Mouse (Mus musculus) left cerebral cortex, adult 9 months (tissue): ENCODE data around the gene Abi3bp.

Experiments
- DNase-seq, 2 experiments: peaks; one replicate each; pipeline ENCODE4 v3.0.0; 2022; ENCODE audit warnings: low spot score in 2 of 2

The Abi3bp gene

GRCm38 (mm10) chr16:56477677-56478574, at the start of gene Abi3bp:
Gene Abi3bp (plus strand): TSS chr16:56477878.
- DNase-seq, result peak; percentile 58 to 59

GRCm38 (mm10) chr16:56435293-56436185, 42.1 kb upstream of the Abi3bp start:
- no peak for DNase-seq

- no peak for DNase-seq
Observed at GRCm38 (mm10) chr16:56440243-56440642, 37.4 kb upstream of the Abi3bp start.

DNA sequence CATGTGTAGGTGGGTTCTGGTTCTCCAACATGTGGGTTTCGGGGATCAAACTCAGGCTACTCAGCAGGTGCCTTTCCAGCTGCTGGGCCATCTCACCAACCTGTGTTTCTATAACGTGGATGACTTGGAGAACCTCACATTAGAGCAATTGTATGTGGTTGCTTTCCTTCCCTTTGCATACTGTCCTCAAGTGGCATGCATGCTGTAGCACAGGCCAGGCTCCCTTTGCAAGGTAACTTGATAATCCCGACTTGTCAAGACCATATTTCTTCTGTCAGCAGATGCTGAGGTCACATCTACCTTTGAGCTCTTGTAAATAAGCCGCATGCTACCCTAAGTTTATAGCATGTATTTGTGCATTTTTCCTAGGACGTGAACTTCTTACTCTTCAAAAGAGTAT, 36.6 kb upstream of the Abi3bp start:
- no peak for DNase-seq

- DNase-seq, result no peak
Observed at GRCm38 (mm10) chr16:56441658-56442344, 35.9 kb upstream of the Abi3bp start.

DNA sequence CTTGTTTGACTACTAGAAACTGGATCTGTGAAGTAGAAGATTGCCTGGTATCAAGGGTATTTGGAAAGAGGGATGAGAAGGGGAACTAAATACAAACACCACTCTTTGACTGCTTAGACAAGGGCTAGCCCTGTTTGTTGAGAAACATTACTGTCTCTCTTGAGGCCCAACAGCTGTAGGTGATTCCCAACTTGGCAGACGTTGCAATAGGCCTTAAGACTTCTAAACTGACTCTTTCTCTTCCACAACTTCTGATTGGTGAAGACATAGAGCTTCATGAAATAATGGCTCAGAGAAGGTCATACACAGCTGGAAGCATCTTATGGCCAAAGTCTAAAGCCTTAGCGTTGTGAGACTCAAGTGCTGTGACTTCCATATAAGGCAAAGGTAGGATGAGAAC, 26.2 kb upstream of the Abi3bp start:
- no peak for DNase-seq

DNA sequence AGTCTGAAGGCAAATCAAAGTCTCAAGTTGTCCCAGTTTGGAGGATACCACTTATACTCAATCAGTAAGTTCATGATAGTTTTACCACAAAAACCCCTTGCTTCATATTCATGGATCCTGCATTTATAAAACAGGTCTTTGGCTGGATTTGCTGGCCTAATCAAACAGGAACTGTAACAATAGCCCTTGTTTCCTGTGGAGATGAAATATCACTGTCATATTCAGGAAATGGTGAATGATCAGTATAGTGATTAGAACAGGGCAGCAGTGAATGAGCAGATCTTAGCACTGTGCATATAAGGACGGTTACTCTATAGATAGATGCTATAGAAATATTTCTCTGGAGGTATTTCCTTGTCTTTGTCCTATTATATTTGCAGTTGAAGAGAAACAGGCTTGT, 25.8 kb upstream of the Abi3bp start:
- no peak for DNase-seq

DNA sequence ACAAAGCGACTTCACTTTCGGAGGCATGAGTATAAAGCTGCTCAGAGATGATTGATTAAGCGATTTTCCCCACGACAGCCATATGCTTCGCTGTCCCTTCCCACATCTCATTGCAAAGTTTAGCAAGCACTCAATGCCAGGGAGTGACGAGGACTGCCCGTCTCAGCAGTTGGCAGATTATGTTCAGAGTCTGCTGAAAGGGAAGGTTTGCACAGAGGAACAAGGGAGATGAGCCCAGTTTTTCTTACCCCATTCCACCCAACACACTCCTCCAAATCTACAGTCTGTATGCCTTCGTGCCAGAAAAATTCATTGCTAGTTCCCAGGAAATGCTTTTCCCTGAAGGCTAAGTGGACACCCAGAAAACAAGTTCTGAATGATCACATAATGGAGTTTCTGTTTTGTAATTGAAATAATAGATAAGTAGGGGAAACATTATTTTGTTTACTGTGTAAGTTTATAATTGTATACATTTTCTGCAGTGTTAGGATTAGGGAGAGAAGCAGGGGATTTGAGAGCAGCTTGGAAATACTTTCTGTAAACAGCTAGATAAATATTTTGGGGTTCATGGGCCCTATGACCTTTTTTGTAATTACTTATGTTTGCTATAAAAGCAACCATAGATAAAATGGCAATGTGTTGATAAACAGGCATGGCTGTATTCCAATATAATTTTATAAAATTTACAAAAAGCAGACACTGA, 19.5 kb upstream of the Abi3bp start:
- no peak for DNase-seq

GRCm38 (mm10) chr16:56473160-56473559, 4.5 kb upstream of the Abi3bp start:
- no peak for DNase-seq

DNA sequence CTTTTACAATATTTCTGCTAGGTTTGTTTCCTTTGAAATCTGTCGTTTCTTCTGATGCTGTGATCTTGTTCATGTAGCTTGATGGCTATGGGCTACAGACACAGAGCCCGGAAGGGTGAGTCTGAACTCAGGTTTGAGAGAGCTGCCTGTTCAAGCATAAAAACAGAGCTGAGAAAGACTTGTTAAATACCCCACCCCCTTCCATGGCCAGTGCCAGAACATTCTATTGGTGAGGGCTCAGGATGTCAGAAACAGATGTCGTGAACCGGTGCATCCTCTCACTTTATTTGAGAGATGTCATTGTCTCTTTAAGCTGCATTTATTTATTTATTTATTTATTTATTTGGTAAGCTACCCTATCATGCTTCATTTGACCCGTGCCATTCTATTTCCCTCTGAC, 2.0 kb upstream of the Abi3bp start:
- no peak for DNase-seq

DNA sequence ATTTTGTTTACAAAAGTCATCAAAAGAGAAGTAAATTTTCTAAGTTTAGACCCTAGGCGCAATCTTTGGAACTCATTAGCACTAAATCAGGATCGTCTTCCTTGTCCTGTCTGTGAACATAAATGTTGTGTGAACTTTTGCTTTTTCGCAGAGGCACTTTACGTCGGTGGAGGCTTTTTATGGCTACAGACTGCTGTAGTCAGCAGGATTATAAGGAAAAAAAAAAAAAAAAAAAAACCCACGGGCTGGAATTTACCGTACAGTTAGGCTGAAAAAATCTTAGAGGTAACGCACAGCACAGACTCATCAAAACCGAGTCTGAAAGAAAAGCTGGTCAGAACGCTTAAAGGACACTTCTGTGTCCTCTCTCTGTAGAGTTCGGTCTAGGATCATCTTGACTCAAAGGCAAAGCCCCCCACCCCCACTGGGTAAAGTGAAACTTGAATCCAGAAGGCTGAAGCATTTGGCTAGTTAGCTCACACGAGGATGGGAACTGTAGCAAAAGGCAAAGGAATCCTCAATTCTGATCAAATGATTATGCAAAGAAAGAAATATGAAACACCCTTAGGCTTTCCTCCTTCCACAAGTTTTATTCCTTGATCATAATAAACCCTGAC, 1.0 kb downstream of the Abi3bp start:
- no peak for DNase-seq

DNA sequence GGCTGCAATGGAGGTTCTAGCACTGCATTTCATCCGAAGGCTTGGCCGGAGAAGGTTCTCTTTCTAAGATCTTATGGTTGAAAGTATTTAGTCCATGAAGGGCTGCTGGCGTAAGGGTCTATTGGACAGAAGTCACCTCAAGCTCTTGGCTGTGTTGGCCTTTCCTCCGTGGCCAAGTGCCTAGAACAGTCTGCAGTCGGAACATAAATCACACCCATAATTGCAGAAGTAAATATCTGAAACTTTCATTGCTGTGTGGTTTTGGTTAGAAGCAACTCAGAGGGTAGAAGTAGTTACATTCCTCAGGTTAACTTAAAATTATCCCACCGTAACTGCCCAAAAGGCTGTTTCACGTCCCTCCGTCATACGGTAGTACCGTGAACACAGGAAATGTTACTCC, 5.8 kb downstream of the Abi3bp start:
- DNase-seq, result no peak

DNA sequence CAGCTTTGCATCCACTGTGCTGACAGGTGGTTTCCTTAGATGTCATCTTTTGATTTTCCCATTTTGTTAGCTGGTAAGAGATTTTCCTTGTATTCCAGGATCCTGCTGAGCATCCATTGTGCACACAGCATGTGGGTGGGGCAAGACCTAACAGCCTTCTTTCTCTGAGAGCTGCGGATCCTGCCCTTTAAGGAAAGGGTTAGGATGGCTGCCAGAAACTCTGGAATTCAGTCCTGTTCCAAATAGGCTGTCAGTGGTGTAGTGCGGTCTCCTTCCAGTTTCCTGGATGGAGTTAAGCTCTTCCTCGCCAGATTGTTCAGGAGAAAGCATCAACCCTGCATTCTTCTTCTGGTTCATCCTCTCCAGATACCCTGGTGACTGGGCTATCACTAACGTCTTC, 8.8 kb downstream of the Abi3bp start:
- no peak for DNase-seq

- no peak for DNase-seq
Observed at GRCm38 (mm10) chr16:56490861-56491260, 13.2 kb downstream of the Abi3bp start.

DNA sequence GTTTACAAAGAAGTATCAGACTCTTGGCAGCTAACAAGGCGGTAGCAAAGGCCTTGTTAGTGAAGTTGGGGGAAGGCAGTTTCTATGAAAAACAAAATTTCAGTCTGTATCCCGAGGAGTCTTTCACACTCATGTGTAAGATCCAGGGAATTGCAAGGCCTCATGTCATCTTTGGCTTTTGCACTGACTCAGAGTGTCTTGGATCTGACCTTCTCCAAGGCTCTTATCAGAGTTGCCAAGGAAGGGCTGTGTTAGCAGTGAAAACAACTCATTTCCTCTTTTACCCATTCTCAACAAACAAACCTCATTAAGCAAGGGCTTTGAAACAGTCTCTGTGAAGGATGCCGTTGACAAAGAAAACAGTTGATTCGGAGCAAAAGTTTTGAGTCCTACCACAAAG, 17.6 kb downstream of the Abi3bp start:
- no peak for DNase-seq

- DNase-seq, result no peak
Observed at GRCm38 (mm10) chr16:56496743-56497142, 19.1 kb downstream of the Abi3bp start.

DNA sequence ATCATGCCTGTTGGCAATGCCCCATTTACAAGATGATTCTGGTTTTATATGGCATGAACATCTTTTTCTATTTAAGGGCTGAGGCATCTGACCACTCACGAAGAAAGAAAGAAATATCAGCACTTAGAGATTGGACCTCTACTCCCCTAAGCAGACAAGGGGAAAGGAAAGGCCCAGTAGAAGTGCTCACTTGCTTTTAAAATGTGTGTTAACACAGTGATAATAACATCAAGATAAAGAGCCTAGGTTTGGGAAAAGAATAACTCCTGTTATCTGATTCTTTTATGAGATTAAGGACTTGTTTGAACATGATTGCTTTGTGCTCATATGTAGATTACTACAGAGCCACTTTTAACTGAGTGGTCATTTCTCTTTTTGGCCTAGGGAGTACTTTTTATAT, 21.0 kb downstream of the Abi3bp start:
- no peak for DNase-seq

- no peak for DNase-seq
Observed at GRCm38 (mm10) chr16:56500441-56500840, 22.8 kb downstream of the Abi3bp start.

DNA sequence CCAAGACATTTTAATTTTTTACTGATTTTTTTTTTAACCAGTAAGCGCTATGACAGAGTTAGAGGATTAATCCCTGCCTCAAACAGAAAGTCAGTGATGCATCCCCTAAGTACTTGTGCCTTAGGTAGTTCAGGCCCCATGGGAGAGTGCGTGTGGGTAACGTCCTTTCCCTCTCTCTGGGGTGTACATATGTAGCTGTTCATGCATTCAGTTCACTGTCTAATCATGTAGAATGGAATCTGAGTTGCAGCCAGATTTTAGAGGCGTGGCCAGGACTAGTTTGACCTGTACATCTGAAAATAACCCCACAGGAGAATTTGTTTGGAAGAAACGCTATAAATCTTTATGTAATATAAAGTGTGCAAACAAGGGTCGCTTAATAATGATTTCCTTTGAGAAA, 23.4 kb downstream of the Abi3bp start:
- DNase-seq, result no peak

GRCm38 (mm10) chr16:56501513-56501912, 23.8 kb downstream of the Abi3bp start:
- no peak for DNase-seq

DNA sequence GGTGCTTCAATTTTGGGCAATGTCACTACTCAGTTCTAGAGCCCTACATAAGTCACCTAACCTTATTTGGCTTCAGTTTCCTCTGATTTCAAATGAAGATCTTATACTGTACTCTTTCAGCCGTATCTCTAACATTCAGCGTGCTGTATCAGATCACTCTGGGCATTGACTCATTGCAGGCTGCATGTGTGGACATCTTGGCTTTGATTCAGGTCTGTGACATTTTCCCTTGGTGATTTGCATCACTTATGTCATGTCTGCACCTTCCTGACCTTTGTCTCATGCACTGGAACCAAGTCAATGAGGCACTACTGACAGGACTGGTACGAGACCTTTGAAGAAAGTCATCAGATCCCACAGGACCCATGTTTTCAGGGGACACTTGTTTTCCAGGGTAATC, 24.5 kb downstream of the Abi3bp start:
- no peak for DNase-seq
